Mouse (Mus musculus) cerebellum, postnatal 25 days (tissue): Measurements from ENCODE around the gene Aurkaip1.
"Not testable (repeated sequence)": the region's sequence is repeated elsewhere in the genome, so short reads cannot be mapped to it uniquely, and the experiment has no call there.

Source experiments
- DNase-seq, 2 experiments: peaks; one replicate each; pipeline ENCODE4 v3.0.0; 2021; ENCODE audit warnings: mixed read lengths in 2 of 2

The Aurkaip1 gene

DNA sequence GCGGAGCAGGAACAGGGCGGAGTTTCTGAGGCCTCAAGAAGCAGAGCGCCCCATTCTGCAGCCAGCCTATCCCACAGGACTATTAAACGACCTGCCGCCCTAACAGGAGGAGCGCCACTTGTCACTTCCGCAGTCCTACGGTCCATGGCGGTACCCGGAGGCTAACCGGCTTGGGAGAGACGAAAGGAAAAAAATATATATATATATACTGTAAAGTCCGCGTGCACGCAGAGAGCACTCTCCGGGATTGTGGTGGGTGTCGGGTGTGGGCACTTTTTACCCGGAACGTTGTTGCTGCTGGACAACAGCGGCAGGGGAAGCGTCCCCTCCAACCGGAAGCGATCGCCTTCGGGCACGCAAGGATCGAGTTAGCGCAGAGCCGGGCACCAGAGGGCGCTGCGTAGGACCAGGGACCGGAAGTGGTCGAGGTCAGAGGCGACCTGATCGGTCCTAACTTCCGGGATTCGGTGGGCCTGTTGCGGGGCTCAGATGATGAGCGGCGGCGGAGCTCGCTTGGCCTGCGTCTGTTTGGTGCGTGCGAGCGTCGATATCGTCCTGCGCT is at the start of gene Aurkaip1:
Aurkaip1 (plus strand) TSS at position 68 of the 562 bp plus-strand sequence.
- peak; percentile 97 to 98 for DNase-seq

DNA sequence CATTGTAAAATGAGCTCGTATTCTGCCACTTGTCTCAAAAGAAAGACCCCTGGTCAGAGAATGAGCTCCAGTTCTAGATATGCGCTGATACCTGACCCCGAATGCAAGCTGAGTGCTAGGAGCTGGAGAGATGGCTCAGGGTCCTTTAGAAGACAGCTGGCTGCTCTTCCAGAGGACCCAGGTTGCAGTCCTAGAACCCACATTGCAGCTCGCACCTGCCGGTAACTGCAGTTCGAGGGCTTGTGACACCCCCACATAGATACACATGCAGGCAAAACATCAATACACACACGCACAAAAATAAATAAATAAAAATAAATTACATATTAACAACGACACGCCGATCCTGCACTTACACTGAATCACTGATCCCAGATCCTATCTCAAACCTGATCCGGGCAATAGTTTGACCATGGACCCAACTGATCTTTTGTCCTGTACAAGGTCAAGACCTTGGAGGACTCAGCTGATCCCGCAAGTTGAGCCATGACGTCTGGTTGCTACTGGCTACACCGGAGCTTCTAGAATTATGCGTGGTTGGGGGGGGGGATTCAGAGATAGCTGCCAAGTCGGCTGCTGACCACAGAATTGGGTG is 47.5 kb upstream of the Aurkaip1 start:
- DNase-seq = peak; percentile 44 to 47

- DNase-seq = peak; percentile 87 to 90
These were observed 46.9 kb upstream of the Aurkaip1 start for GRCm38 (mm10) chr4:155784081-155784701.

GRCm38 (mm10) chr4:155785246-155785645 is 45.8 kb upstream of the Aurkaip1 start:
- no peak for DNase-seq

- no peak for DNase-seq
These were observed 45.3 kb upstream of the Aurkaip1 start, which contains the start of gene Tmem88b for GRCm38 (mm10) chr4:155785819-155786218. Gene Tmem88b, minus strand, starts transcription at chr4:155785874.

DNA sequence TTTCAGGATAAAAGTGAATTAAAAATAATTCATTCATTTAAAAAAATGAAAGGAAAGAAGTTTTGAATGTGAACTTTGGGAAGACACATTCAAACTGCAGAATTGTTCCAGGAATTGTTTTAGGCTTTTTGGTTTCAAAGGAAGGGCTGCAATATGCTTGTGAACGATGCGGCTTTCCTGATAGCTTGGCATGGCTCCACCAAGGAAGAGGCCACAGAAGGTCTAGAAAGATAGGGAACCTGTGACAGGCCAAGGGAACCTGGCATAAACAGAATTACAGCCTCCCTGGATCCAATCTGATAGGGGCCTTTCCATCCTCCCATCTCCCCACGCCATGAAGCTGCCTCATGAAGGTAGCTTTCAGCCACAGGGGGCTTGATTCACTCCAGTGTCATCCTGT is 42.8 kb upstream of the Aurkaip1 start:
- no peak for DNase-seq

DNA sequence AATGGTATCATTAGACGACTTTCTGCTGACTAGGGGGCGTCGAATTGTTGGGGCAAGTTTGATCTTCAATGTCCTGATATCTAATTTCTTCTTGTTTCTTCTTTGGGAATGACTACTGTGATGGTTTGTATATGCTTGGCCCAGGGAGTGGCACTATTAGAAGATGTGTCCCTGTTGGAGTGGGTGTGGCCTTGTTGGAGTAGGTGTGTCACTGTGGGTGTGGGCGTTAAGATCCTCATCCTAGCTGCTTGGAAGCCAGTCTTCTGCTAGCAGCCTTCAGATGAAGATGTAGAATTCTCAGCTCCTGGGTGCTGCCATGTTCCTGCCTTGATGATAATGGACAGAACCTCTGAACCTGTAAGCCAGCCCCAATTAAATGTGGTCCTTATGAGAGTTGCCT is 42.2 kb upstream of the Aurkaip1 start:
- DNase-seq = not testable (repeated sequence)

DNA sequence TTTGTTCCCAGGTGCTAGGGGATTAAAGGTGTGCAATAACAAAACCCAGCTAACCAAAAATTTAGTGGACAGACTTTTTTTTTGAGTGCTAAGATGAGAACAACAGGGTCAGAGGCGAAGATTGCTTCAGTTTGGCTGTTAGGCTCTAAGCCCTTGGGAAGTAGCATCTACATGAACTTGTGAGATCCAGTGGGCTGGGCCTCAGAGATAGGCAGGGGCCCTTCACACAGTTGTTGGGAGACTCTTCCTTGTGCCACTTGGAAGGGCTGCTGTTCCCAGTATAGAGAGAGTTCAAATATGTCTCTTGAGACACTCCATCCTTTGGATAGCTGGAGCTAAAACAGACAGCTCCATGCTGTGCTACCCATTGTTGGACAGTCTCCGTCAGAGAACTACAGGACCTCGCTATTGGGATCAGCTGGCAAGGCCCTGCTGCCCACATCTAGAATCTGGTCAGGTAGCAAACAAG is 41.0 kb upstream of the Aurkaip1 start, which contains the start of gene Ankrd65:
Ankrd65 (plus strand) TSS at position 419 of the 469 bp plus-strand sequence.
- no peak for DNase-seq

DNA sequence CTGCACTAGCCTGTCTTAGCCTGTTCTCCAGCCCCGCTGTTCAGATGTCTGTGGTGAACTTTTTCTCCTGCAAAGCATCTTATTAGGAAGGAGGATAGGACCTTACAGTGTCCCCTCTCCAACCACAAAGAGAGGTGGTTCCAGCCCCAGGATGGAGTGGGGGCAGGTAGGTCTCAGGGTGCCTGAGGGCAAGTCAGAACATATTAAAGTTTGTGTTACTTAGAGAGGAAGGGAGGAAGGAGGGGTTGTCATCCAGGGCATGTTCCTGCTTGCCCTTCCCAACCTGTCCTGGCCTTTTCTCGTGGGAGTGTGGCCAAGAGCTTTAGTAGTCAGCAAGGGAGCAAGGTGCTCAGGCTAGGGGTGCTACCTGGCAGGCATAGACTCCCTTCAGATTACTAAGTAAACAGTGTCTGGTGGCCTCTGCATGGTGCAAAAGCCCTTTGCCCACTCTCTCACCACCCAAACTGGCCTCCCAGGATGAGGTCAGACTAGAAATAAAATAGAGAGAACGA is 40.4 kb upstream of the Aurkaip1 start:
- DNase-seq = no peak

GRCm38 (mm10) chr4:155791240-155791933 is 39.7 kb upstream of the Aurkaip1 start:
- no peak for DNase-seq

GRCm38 (mm10) chr4:155793730-155794129 is 37.3 kb upstream of the Aurkaip1 start:
- DNase-seq = no peak

GRCm38 (mm10) chr4:155802075-155802474 is 29.0 kb upstream of the Aurkaip1 start:
- DNase-seq = no peak

DNA sequence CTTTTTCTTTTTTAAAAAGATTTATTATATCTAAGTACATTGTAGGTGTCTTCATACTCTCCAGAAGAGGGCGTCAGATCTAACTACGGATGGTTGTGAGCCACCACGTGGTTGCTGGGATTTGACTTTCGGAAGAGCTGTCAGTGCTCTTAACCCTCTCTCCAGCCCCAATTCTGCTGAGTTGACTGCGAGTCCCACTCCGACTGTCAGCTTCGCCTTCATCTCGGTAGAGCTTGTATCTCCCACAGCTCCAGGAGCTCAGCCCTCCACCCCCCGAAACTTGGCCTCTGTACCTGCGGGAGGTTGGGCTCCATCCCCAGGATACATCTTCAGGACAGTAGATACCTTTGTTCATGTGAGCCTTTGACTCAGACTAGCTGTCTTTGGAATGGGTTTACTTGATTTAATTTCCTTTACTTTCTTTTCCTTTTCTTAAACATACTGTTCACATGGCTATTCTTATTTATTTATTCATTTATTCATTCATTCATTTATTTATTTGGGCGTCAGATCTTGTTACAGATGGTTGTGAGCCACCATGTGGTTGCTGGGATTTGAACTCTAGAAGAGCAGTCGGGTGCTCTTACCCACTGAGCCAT is 28.2 kb upstream of the Aurkaip1 start, which contains the start of gene Mrpl20:
Mrpl20 (plus strand) TSS at position 138 of the 599 bp plus-strand sequence.
- DNase-seq = peak in 1 of 2 experiments; percentile 25

GRCm38 (mm10) chr4:155803340-155804041 is 27.6 kb upstream of the Aurkaip1 start:
- peak; percentile 98 for DNase-seq

- no peak for DNase-seq
These were observed 23.2 kb upstream of the Aurkaip1 start for GRCm38 (mm10) chr4:155807841-155808240.

DNA sequence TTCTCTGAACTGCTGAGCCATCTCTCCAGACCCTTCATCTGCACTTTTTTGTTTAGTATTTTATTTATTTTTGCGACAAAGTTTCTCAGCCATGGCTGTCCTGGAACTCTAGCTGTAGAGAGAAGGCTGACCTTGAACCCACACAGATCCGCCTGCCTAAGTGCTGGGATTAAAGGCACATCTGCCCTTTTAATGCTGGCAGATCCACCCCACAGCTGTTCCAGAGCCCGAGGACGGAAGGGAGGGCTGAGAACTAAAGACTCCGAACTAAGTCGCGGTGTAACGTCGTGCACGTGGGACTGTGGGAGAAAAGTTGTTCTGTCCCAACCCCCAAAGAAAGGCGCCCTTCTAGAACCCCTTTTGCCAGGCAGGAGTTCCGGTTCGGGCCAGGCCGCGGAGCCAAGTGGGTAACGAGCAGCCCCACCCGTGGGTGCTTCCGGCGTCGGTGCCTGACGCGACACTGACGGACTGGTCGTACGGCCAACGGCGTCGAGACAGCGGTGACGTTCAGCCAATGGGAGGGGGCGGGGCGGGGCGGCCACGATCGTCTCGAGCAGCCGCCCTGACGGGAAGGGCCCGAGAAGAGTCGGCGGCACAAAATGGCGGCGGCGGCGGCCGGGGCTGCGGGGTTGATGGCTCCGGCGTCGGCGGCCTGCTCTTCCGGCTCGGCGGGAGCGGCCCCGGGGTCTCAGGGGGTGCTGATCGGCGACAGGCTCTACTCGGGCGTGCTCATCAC is 19.0 kb upstream of the Aurkaip1 start, which contains the start of gene Ccnl2:
Ccnl2 (plus strand) TSS at position 561 of the 736 bp plus-strand sequence.
- DNase-seq = peak; percentile 92 to 96

- no peak for DNase-seq
These were observed 18.3 kb upstream of the Aurkaip1 start for GRCm38 (mm10) chr4:155812665-155813181.

DNA sequence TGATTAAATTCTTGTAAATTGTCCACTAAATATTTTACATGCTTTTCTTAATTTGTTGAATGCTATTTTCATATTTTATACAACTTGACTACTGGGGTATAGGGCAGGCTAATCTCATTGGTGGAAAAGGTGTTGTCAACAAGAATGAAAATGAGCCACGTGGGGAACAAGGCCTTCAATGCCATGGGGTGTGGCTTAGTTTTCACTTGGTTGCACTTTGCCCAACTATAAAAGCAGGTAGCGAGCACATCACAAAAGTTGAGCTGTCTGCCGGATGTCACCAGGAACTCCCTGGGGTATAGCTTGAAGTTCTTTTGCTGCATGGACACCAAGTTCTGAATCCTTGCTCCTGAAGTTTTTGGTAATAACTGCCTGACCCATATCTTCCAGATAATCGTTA is 13.5 kb upstream of the Aurkaip1 start:
- no peak for DNase-seq

GRCm38 (mm10) chr4:155821025-155821424 is 10.0 kb upstream of the Aurkaip1 start:
- DNase-seq = peak in 1 of 2 experiments; percentile 43

- no peak for DNase-seq
These were observed 7.6 kb upstream of the Aurkaip1 start for GRCm38 (mm10) chr4:155823443-155823842.

DNA sequence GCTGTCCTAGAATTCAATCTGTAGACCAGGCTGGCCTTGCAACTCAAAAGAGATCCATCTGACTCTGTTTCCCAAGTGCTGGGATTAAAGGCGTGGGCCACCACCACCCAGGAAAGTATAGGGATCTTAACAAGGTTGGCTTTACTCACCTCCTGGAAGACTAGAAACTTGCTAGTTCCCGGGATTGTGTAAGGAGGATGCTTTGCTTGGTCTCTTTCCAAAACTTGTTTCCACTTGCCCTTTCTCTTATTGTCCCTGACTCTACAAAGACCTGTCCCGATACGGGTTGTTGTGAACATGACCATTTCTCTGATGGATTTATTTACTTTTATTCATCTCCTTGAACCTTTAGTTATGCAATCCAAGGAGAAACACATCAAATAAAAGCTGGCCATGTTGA is 1.2 kb upstream of the Aurkaip1 start:
- DNase-seq = no peak
